Mouse (Mus musculus): Measurements from ENCODE around the gene Mapkbp1.

- TF ChIP-seq CTCF (IDR thresholded peaks at IDR 0.05; ENCODE audit: control insufficient read depth, insufficient read depth, insufficient read length) = no peak
- TF ChIP-seq USF1 (IDR thresholded peaks at IDR 0.05; ENCODE audit: low read depth) = no peak
- TF ChIP-seq MYOG (IDR thresholded peaks at IDR 0.05; ENCODE audit: control insufficient read depth, extremely low read depth, insufficient read length) = no peak
- no peak for TF ChIP-seq MAX (IDR thresholded peaks at IDR 0.05)
Measured at GRCm38 (mm10) chr2:120033726-120034125, 61.2 kb downstream of the Mapkbp1 start.

Data from C2C12 (cell line).